Mouse (Mus musculus) NIH3T3 (cell line): Measurements from ENCODE around the gene Nudt1.
A peak's percentile ranks its signal among the peaks of the same experiment; 100 is the strongest.

Source experiments
- DNase-seq: peaks from one replicate; pipeline ENCODE4 v3.0.0-alpha.2; 2012; ENCODE audit warnings: low read depth

Nudt1 gene

GRCm38 (mm10) chr5:140383559-140383958 lies 62.1 kb downstream of the Nudt1 start:
- DNase-seq, result peak; percentile 72

GRCm38 (mm10) chr5:140384462-140384861 lies 63.0 kb downstream of the Nudt1 start:
- no peak for DNase-seq

- DNase-seq, result no peak
Observed at GRCm38 (mm10) chr5:140387236-140387635, 65.8 kb downstream of the Nudt1 start.
